Mouse (Mus musculus): ENCODE measurements around the gene Lsamp. TPM values are rescaled to one million over a fixed set of nuclear protein-coding genes. Genes with fewer than 3 reads are reported as not detected.

Gene Lsamp
- polyA plus RNA-seq, 1 experiment from 2014 or later, result 0.25 TPM

DNA sequence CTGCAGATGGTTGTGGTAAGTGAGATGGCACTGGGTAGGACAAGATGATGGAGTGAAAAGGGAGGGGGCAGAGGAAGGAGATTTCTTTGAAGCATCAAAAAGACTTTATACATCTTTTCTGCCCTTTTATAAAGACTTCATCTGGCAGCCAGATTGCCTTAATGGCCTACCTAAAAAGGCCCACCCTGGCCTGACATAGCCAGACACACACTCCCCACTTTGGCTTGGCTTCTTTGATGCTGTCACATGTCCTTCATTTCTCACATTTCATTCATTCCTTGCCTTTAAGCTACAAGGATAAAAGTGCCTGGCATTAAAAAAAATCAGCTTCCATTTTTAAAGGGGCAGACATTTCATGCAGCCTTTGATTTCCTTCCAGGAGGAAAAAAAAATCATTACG is 1803.0 kb downstream of the Lsamp start:
- Histone ChIP-seq H3K27ac (no peak overlapping the region), H3K4me1 (no peaks in the 10 kb centered on the region), H3K9me3 (replicated peaks) (no peaks in the 10 kb centered on the region), H3K4me2 (no peak overlapping the region), H3K9ac (no peak overlapping the region), H3K4me3 (no peak overlapping the region), H3K27me3 (replicated peaks) (no peaks in the 10 kb centered on the region), H3K36me3 (no peaks in the 10 kb centered on the region)
- WGBS (ENCODE audit: insufficient replicate concordance), result 63% methylated on average over 1 of the region's 1 CpGs
- ATAC-seq, result no peak

DNA sequence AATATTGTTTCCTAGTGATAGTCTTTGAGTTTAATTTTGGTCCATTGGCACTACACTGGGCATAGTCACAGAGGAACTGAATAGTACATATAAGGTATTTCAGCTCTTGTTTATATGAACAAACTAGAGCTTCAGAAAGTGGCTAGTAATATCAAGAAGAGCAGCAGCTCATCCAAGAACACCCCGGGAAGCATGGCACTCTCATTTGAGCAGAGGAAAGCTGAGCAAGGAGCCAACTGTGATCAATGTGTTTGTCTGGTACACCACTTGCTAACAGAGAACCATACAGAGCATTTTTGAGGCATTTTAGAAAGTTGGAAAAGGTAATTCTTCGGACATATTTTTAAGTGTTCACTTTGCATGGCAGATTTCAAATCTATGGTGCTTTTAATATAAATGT is 1805.9 kb downstream of the Lsamp start:
- WGBS (ENCODE audit: insufficient replicate concordance), result 56% methylated on average over 2 of the region's 2 CpGs
- ATAC-seq, result no peak
- H3K4me2 ChIP-seq, result no peak overlapping the region
- H3K27ac ChIP-seq, result no peak overlapping the region
- no peak overlapping the region for H3K4me3 ChIP-seq
- H3K27me3 ChIP-seq (replicated peaks), result no peaks in the 10 kb centered on the region
- no peaks in the 10 kb centered on the region for H3K36me3 ChIP-seq
- no peaks in the 10 kb centered on the region for H3K9me3 ChIP-seq (replicated peaks)
- no peak overlapping the region for H3K9ac ChIP-seq
- H3K4me1 ChIP-seq, result no peaks in the 10 kb centered on the region

GRCm38 (mm10) chr16:41820369-41820768 is 1836.2 kb downstream of the Lsamp start:
- H3K9ac ChIP-seq, result no peak overlapping the region
- H3K4me3 ChIP-seq, result no peak overlapping the region
- no peaks in the 10 kb centered on the region for H3K36me3 ChIP-seq
- H3K27me3 ChIP-seq (replicated peaks), result no peaks in the 10 kb centered on the region
- no peak overlapping the region for H3K27ac ChIP-seq
- H3K4me1 ChIP-seq, result no peaks in the 10 kb centered on the region
- WGBS (ENCODE audit: insufficient replicate concordance), result 77% methylated on average over 6 of the region's 6 CpGs
- ATAC-seq, result no peak
- no peak overlapping the region for H3K4me2 ChIP-seq
- H3K9me3 ChIP-seq (replicated peaks), result no peaks in the 10 kb centered on the region

DNA sequence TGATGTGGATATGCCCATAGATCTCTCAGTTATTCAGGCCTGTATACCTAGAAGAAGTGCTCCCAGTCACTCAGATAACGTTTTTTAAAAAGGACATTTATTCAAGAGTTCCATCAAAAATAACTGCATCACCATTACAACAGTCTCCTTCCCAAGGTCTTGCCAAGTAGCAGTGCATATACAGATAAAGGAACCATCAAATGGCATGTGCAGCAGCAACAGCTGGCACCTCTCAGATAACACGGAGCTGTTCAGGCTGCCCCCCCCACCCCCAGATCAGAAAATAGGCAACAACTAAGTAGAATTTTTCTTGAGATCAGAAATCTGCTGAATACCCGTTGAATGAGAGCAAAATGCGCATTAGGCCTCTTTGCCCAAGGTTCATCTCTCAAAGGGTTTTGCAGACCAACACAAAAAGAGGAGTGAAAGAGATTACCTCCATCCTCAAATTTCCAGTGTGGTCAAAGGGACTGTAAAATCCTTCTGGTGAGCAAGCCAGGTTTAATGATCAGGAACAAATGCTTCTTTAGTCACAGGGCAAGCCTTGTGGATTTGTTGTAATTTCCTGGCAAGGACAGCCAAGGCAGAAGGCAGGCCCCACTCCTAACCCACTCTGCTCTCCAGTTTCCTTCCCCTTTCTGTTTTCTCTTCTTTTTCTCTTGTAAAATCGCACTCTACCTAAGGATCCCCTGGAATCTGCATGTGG is 1842.9 kb downstream of the Lsamp start:
- Histone ChIP-seq H3K27ac (no peak overlapping the region), H3K4me1 (no peaks in the 10 kb centered on the region), H3K9ac (no peak overlapping the region), H3K27me3 (replicated peaks) (no peaks in the 10 kb centered on the region), H3K36me3 (no peaks in the 10 kb centered on the region), H3K4me3 (no peak overlapping the region), H3K4me2 (no peak overlapping the region), H3K9me3 (replicated peaks) (no peaks in the 10 kb centered on the region)
- WGBS (ENCODE audit: insufficient replicate concordance), result 36% methylated on average over 5 of the region's 5 CpGs
- ATAC-seq, result no peak

DNA sequence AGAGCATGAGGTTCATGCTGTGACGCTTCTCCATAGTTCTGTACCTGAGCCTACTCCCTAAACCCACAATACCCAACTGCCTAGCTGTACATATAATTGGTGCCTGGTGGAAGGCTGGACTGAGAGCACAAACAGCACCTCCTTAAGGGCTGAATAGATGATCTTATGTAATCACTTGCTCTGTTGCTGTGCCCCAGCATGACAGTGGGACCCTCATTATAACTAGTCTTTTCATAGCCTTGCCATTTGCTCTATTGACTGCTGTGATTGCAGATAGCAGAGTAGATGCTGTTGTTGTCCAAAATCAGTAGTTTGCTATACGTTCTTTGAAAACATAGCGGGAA is 1843.4 kb downstream of the Lsamp start:
- no peaks in the 10 kb centered on the region for H3K4me1 ChIP-seq
- no peak overlapping the region for H3K27ac ChIP-seq
- no peaks in the 10 kb centered on the region for H3K9me3 ChIP-seq (replicated peaks)
- no peaks in the 10 kb centered on the region for H3K27me3 ChIP-seq (replicated peaks)
- no peak overlapping the region for H3K9ac ChIP-seq
- WGBS (ENCODE audit: insufficient replicate concordance), result 65% methylated on average over 3 of the region's 3 CpGs
- no peaks in the 10 kb centered on the region for H3K36me3 ChIP-seq
- ATAC-seq, result no peak
- H3K4me3 ChIP-seq, result no peak overlapping the region
- no peak overlapping the region for H3K4me2 ChIP-seq

- Histone ChIP-seq H3K4me1 (no peaks in the 10 kb centered on the region), H3K4me2 (no peak overlapping the region), H3K9ac (no peak overlapping the region), H3K4me3 (no peak overlapping the region), H3K9me3 (replicated peaks) (no peaks in the 10 kb centered on the region), H3K27me3 (replicated peaks) (no peaks in the 10 kb centered on the region), H3K36me3 (no peaks in the 10 kb centered on the region), H3K27ac (no peak overlapping the region)
- ATAC-seq, result no peak
- 57% methylated on average over 3 of the region's 3 CpGs for WGBS (ENCODE audit: insufficient replicate concordance)
Measured at GRCm38 (mm10) chr16:41834637-41835036, 1850.5 kb downstream of the Lsamp start.

DNA sequence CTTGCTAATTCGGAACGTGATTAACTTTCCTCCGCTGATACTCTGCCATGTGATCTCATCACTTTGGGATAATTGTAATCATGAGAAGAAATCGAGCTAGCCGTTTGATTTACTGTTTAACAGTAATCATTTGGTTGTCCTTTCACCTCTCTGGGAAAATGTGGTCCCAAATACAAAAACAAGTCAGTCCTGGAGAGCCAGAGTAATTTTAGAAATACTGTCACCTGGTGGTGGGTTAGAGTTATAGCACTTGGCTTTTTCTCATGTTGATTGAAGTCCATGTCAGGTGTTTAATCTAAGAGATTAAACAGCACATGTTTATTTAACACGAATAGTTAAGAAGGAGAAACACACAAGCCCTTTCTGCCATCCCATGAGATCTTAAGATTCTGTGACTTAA is 1851.6 kb downstream of the Lsamp start:
- WGBS (ENCODE audit: insufficient replicate concordance), result 52% methylated on average over 6 of the region's 6 CpGs
- no peaks in the 10 kb centered on the region for H3K9me3 ChIP-seq (replicated peaks)
- no peaks in the 10 kb centered on the region for H3K36me3 ChIP-seq
- H3K4me2 ChIP-seq, result no peak overlapping the region
- no peak overlapping the region for H3K4me3 ChIP-seq
- H3K9ac ChIP-seq, result no peak overlapping the region
- no peaks in the 10 kb centered on the region for H3K4me1 ChIP-seq
- no peaks in the 10 kb centered on the region for H3K27me3 ChIP-seq (replicated peaks)
- ATAC-seq, result no peak
- H3K27ac ChIP-seq, result no peak overlapping the region

GRCm38 (mm10) chr16:41839751-41840404 is 1855.7 kb downstream of the Lsamp start:
- no peaks in the 10 kb centered on the region for H3K9me3 ChIP-seq (replicated peaks)
- no peak for ATAC-seq
- no peak overlapping the region for H3K27ac ChIP-seq
- no peaks in the 10 kb centered on the region for H3K27me3 ChIP-seq (replicated peaks)
- no peaks in the 10 kb centered on the region for H3K4me1 ChIP-seq
- H3K36me3 ChIP-seq, result no peaks in the 10 kb centered on the region
- no peak overlapping the region for H3K9ac ChIP-seq
- H3K4me2 ChIP-seq, result no peak overlapping the region
- no peak overlapping the region for H3K4me3 ChIP-seq
- WGBS (ENCODE audit: insufficient replicate concordance), result 54% methylated on average over 2 of the region's 2 CpGs

GRCm38 (mm10) chr16:41846903-41847302 is 1862.7 kb downstream of the Lsamp start:
- H3K4me1 ChIP-seq, result no peaks in the 10 kb centered on the region
- H3K4me2 ChIP-seq, result no peak overlapping the region
- H3K36me3 ChIP-seq, result no peaks in the 10 kb centered on the region
- no peak overlapping the region for H3K9ac ChIP-seq
- ATAC-seq, result no peak
- H3K27me3 ChIP-seq (replicated peaks), result no peaks in the 10 kb centered on the region
- WGBS (ENCODE audit: insufficient replicate concordance), result 70% methylated on average over 6 of the region's 6 CpGs
- H3K27ac ChIP-seq, result no peak overlapping the region
- no peak overlapping the region for H3K4me3 ChIP-seq
- H3K9me3 ChIP-seq (replicated peaks), result no peaks in the 10 kb centered on the region

DNA sequence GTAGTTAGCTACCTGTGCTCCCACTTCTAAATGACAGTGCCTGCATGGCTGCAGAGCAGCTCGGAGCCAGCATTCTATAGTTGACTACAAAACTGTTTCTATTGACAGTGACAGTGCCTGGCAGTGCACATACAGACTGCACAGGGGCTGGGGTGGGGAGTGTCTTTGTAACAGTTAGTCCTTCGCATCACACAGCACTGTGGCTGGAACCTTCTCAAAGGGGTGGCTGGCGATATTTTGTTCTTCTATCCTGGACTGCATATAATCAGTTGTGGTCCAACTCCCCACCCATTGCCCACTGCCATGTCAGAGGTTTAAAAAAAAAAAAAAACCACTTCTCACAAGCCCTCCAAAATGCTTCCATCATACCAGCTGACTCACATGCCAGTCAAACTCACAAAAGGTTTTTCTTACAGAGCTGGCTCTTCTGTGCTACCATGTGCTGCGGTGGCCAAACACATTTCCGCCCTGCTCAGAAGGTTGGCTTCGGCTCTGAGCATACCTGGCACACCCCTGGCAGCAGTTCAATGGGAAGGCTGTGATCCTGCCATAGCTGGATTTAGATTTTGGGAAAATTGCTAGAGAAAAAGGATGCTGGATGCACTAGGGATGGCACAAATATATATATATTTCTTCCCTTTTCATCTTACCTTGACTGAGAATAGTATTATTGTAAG is 1887.9 kb downstream of the Lsamp start:
- H3K4me3 ChIP-seq, result no peak overlapping the region
- no peaks in the 10 kb centered on the region for H3K27me3 ChIP-seq (replicated peaks)
- H3K36me3 ChIP-seq, result no peaks in the 10 kb centered on the region
- no peak overlapping the region for H3K9ac ChIP-seq
- H3K4me2 ChIP-seq, result no peak overlapping the region
- H3K4me1 ChIP-seq, result no peaks in the 10 kb centered on the region
- ATAC-seq, result no peak
- H3K9me3 ChIP-seq (replicated peaks), result no peaks in the 10 kb centered on the region
- no peak overlapping the region for H3K27ac ChIP-seq
- 72% methylated on average over 6 of the region's 6 CpGs for WGBS (ENCODE audit: insufficient replicate concordance)

GRCm38 (mm10) chr16:41888546-41889165 is 1904.5 kb downstream of the Lsamp start:
- H3K4me2 ChIP-seq, result no peak overlapping the region
- no peak overlapping the region for H3K9ac ChIP-seq
- no peak overlapping the region for H3K27ac ChIP-seq
- H3K9me3 ChIP-seq (replicated peaks), result no peaks in the 10 kb centered on the region
- no peaks in the 10 kb centered on the region for H3K27me3 ChIP-seq (replicated peaks)
- H3K4me3 ChIP-seq, result no peak overlapping the region
- H3K4me1 ChIP-seq, result no peaks in the 10 kb centered on the region
- 80% methylated on average over 16 of the region's 16 CpGs for WGBS (ENCODE audit: insufficient replicate concordance)
- ATAC-seq, result no peak
- no peaks in the 10 kb centered on the region for H3K36me3 ChIP-seq

DNA sequence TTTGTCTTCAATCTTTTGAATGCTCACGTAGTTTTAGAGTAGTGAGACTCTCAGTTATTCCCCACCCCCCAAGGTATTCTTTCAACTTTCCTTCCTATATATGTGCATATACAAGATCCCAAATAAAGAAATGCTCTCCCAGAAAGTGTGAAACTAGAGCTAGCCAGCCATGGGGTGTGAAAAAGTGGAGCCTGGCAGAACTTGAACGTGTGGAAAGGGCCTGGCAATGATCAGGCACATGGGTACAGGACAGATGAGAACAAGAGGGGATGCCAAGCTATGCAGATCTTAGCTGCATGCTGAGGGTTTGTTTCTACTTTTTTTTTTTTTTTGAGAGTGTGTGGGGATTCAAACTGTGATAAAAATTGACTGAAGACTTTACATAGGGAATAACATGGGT is 1916.6 kb downstream of the Lsamp start:
- Histone ChIP-seq H3K4me1 (no peaks in the 10 kb centered on the region), H3K36me3 (no peaks in the 10 kb centered on the region), H3K4me3 (no peak overlapping the region), H3K27me3 (replicated peaks) (no peaks in the 10 kb centered on the region), H3K9me3 (replicated peaks) (no peaks in the 10 kb centered on the region), H3K9ac (no peak overlapping the region), H3K27ac (no peak overlapping the region), H3K4me2 (no peak overlapping the region)
- ATAC-seq, result no peak
- 41% methylated on average over 2 of the region's 2 CpGs for WGBS (ENCODE audit: insufficient replicate concordance)

All from liver, embryonic 12.5 days (tissue).